Mouse (Mus musculus): ENCODE results near the gene Hoxc10. TPM values are rescaled to one million over a fixed set of nuclear protein-coding genes. Genes with fewer than 3 reads are reported as not detected.

Gene Hoxc10
- polyA plus RNA-seq, 1 experiment from 2014 or later: not detected

DNA sequence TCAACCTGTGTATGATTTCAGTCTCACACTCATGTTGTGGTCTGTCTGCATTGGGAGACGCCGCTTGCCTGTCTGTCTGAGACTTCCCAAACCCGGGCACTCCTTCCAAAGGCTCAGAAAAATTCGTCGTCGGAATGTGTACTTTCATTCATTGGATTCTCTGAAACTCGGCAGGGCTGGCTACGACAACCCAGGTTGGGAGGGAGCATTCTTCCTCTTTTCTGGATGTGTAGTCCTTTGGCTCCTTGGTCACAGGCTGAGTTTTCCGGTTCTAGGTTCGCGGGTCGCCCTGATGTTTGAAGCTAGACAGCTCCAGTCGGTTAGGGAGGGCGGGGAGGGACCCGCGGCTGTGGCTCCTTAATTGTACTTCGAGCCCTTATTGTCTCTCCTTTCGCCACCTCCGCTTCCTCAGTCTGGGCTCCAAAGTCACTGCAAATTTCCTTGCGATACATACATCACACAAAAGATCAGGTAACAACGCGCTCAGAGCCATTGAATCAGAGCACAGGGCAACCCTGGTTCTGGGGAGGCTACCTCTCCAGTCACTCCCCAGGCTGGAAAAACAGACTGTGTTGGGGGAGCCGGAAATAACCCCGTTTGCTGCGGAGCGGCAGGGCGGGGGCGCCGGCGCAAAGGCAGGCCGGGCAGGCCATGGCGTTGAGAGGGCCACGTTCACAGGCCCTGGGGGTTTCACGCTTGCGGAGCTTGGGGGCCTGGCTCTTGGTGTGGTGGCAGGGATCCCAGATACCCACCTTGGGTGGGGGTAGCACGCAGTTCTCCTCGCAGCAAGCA lies 10.2 kb downstream of the Hoxc10 start:
- WGBS: under 1% methylated on average over 37 of the region's 37 CpGs
- no peak for ATAC-seq (ENCODE audit: low FRiP score)
- H3K9ac ChIP-seq: no peak overlapping the region
- no peak overlapping the region for H3K4me3 ChIP-seq
- no peaks in the 10 kb centered on the region for H3K9me3 ChIP-seq
- no peak overlapping the region for H3K4me2 ChIP-seq
- peaks cover 100% of the 10 kb centered on the region for H3K27me3 ChIP-seq
- no peak overlapping the region for H3K27ac ChIP-seq
- H3K4me1 ChIP-seq (replicated peaks): peaks cover 4% of the 10 kb centered on the region; the same call in 1 of the 2 replicates
- no peaks in the 10 kb centered on the region for H3K36me3 ChIP-seq

DNA sequence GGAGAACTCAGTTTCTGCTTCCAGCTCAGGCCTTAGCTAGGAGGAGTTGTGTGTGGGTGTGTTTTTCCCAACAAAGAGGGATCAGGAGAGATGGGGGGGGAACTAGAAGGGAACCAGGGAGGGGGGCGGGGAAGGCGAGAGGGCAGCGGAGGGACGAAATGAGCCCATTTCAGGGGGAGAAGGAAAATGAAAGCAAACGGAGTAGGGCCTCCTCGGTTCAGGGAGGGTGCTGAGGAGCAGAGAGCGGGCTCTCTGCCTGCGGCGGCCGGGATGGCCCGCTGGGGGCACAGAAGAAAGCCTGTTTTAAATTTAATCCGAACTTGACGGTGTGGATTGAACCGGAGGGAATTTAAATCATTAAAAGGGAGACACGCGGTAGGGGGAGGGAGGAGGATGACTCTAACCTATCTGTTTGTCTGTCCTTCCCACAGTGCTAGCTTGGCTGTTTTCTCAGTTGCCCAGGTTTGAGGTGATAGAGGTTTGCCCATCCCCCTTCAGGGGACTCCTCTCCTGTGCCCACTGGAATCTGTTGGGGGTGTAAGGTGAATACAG lies 10.9 kb downstream of the Hoxc10 start:
- 2% methylated on average over 16 of the region's 16 CpGs for WGBS
- peaks cover 7% of the 10 kb centered on the region; the same call in 1 of the 2 replicates for H3K4me1 ChIP-seq (replicated peaks)
- no peak overlapping the region for H3K9ac ChIP-seq
- ATAC-seq (ENCODE audit: low FRiP score): no peak
- H3K4me3 ChIP-seq: no peak overlapping the region
- no peaks in the 10 kb centered on the region for H3K9me3 ChIP-seq
- no peak overlapping the region for H3K27ac ChIP-seq
- no peaks in the 10 kb centered on the region for H3K36me3 ChIP-seq
- no peak overlapping the region for H3K4me2 ChIP-seq
- H3K27me3 ChIP-seq: peaks cover 100% of the 10 kb centered on the region

DNA sequence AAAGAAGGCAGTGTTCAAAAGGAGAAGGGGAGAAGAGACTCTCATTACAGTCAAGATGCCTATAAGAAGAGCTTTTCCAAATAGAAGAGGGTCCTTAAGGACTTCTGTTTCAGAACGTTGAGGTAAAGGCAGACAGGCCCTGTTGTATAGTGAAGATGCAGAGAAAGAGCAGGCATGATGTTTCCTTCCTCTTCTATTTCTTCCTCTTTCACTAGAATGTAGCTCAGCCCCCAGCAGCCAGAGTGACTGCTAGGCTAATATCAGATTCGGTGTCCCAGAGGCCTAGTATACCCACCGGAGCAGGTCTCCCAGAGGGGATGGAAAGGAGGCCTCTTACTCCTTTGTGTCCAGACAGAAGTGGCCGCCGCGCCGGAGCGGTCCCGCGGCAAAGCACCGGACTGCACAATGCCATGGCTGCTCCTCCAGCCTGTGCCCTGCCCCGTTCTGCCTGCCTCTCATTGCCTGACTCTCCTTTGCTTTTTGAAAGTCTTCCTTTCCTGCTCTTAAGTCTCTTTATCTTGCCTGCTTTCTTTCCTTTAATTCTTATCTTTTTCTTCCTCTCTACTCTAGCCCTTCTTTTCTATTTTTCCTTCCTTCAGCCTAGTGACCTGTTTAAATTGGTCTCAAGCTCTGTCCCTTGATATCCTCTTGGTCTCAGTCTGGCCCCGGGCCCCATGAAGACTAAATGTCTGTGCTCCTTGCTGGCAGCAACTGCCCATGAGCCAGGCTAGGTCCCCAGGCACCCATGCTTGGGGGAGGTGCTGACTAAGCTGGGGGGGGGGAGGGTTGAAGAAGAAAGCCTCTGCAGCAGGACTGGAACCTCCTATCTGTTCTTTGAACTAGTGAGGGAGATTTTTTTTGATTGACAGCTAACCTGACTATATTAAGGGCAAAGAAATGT lies 12.3 kb downstream of the Hoxc10 start:
- H3K9me3 ChIP-seq: no peaks in the 10 kb centered on the region
- peaks cover 100% of the 10 kb centered on the region for H3K27me3 ChIP-seq
- WGBS: 1% methylated on average over 13 of the region's 13 CpGs
- H3K9ac ChIP-seq: no peak overlapping the region
- H3K36me3 ChIP-seq: no peaks in the 10 kb centered on the region
- H3K4me1 ChIP-seq (replicated peaks): peaks cover 7% of the 10 kb centered on the region; the same call in 1 of the 2 replicates
- no peak overlapping the region for H3K27ac ChIP-seq
- no peak overlapping the region for H3K4me3 ChIP-seq
- ATAC-seq (ENCODE audit: low FRiP score): no peak
- no peak overlapping the region for H3K4me2 ChIP-seq

DNA sequence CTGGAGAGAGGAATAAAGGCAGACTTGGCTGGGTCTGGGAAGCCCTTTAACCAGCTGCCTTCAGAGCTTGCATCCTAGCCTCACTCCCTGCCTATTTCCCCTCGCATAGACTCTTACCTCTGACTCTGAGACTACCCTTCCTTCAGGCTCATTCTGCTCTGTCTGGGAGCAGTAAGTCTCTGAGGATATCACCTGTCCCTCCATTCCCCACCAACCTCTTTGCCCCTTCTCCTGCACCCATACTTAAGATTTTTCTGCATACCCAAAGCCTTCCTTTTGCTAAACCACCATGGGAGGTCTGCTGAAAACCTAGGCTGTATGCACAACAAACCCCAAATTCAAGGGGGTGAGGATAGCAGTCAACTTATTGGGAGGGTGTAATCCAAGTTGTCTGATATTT lies 13.3 kb downstream of the Hoxc10 start:
- H3K9ac ChIP-seq: no peak overlapping the region
- H3K27me3 ChIP-seq: peaks cover 100% of the 10 kb centered on the region
- H3K36me3 ChIP-seq: no peaks in the 10 kb centered on the region
- no peak overlapping the region for H3K27ac ChIP-seq
- peaks cover 7% of the 10 kb centered on the region; the same call in 1 of the 2 replicates for H3K4me1 ChIP-seq (replicated peaks)
- H3K4me3 ChIP-seq: no peak overlapping the region
- H3K4me2 ChIP-seq: no peak overlapping the region
- no peak for ATAC-seq (ENCODE audit: low FRiP score)
- H3K9me3 ChIP-seq: no peaks in the 10 kb centered on the region
- 0% methylated on average over 1 of the region's 1 CpGs for WGBS

DNA sequence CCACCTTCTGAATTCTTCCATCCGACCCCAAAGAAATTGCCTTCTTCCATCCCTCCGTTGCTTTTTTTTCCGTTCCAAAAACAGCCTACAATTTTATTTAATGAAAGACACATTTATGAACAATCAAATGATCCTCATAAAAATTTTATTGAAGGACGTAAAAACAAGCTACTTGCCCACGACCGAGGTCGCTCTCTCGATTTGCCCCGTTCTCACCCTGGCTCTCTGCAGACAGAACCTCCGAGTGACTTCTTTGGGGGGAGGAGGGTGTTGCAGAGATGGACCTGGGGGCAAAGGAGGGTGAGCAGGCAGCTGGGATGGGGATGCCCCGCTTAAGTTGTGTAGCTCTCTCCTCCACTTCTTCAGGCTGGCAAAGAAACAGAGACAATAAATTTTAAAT lies 13.8 kb downstream of the Hoxc10 start:
- Histone ChIP-seq H3K27me3 (peaks cover 100% of the 10 kb centered on the region), H3K4me1 (replicated peaks) (peaks cover 7% of the 10 kb centered on the region; the same call in 1 of the 2 replicates), H3K36me3 (no peaks in the 10 kb centered on the region), H3K9ac (no peak overlapping the region), H3K4me2 (no peak overlapping the region), H3K9me3 (no peaks in the 10 kb centered on the region), H3K4me3 (no peak overlapping the region), H3K27ac (no peak overlapping the region)
- WGBS: 5% methylated on average over 11 of the region's 11 CpGs
- ATAC-seq (ENCODE audit: low FRiP score): no peak

DNA sequence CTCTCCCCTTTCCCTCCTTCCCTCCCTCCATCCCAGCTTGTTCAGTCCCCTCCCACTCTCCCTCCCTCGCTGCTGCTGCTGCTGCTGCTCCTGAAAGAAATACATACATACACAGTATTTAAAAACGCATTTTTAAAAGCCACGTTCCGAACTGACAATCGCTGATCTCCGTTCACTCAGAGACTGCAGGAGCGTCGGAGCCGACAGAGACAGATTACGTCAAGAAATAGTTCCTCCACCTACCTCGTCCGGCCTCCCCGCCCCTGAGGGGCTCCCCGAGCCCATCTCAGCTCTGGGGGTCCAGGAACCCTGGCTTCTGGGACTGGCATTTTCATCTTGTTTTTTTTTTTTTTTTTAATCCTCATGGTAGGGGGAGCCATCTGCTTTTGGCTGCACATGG lies 14.3 kb downstream of the Hoxc10 start:
- no peak overlapping the region for H3K9ac ChIP-seq
- H3K4me1 ChIP-seq (replicated peaks): peaks cover 7% of the 10 kb centered on the region; the same call in 1 of the 2 replicates
- 0% methylated on average over 14 of the region's 14 CpGs for WGBS
- no peaks in the 10 kb centered on the region for H3K36me3 ChIP-seq
- no peak overlapping the region for H3K27ac ChIP-seq
- ATAC-seq (ENCODE audit: low FRiP score): no peak
- no peaks in the 10 kb centered on the region for H3K9me3 ChIP-seq
- peak overlapping the region; percentile 14; the same call in 1 of the 2 replicates for H3K4me3 ChIP-seq
- H3K4me2 ChIP-seq: 0 out of 2 replicates have a peak overlapping the region, but pooled peaks have one; percentile 13
- peaks cover 100% of the 10 kb centered on the region for H3K27me3 ChIP-seq

DNA sequence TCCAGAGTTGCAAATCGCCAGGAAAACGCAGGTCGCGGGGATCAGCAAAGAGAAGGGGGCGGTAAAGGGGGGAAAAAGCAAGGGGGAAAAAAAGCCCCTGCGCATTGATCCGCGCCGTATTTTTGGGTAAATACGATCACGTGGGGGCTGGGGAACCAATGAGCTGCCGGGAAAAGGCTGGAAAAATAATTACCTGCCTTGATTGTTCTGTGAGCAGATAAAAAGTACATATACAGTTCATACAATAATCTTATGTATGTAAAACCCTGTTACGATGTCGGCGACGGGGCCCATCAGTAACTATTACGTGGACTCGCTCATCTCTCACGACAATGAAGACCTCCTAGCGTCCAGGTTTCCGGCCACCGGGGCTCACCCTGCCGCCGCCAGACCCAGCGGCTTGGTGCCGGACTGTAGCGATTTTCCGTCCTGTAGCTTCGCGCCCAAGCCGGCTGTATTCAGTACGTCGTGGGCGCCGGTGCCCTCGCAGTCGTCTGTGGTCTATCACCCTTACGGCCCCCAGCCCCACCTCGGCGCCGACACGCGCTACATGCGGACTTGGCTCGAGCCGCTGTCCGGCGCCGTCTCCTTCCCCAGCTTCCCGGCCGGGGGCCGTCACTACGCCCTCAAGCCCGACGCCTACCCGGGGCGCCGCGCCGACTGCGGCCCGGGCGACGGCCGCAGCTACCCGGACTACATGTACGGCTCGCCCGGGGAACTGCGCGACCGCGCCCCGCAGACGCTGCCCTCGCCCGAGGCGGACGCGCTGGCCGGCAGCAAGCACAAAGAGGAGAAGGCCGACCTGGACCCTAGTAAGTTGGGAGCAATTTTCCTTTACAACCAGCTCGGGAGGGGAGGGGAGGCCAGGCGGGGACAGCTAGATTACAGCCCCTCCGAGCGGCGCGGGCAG lies 15.0 kb downstream of the Hoxc10 start:
- WGBS: under 1% methylated on average over 88 of the region's 88 CpGs
- no peak for ATAC-seq (ENCODE audit: low FRiP score)
- no peak overlapping the region for H3K27ac ChIP-seq
- H3K9ac ChIP-seq: no peak overlapping the region
- no peaks in the 10 kb centered on the region for H3K9me3 ChIP-seq
- H3K27me3 ChIP-seq: peaks cover 100% of the 10 kb centered on the region
- peak overlapping the region; percentile 14; the same call in 1 of the 2 replicates for H3K4me3 ChIP-seq
- peak overlapping the region; percentile 33 for H3K4me2 ChIP-seq
- H3K36me3 ChIP-seq: no peaks in the 10 kb centered on the region
- peaks cover 7% of the 10 kb centered on the region; the same call in 1 of the 2 replicates for H3K4me1 ChIP-seq (replicated peaks)

DNA sequence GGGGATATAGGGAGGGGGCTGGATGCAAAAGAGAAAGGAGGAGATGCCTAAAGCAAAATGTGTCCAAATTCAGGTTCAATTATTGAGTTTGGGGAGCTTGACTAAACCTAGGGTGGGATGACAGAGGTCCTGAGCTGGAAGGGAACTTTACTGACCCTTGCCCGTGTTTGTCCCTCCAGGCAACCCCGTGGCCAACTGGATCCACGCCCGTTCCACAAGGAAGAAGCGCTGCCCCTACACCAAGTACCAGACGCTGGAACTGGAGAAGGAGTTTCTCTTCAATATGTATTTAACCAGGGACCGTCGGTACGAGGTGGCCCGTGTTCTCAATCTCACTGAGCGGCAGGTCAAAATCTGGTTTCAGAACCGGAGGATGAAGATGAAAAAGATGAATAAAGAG lies 17.1 kb downstream of the Hoxc10 start:
- Histone ChIP-seq H3K27me3 (peaks cover 100% of the 10 kb centered on the region), H3K9ac (no peak overlapping the region), H3K4me2 (no peak overlapping the region), H3K4me3 (no peak overlapping the region), H3K36me3 (no peaks in the 10 kb centered on the region), H3K9me3 (no peaks in the 10 kb centered on the region), H3K4me1 (replicated peaks) (peaks cover 7% of the 10 kb centered on the region; the same call in 1 of the 2 replicates), H3K27ac (no peak overlapping the region)
- under 1% methylated on average over 12 of the region's 12 CpGs for WGBS
- ATAC-seq (ENCODE audit: low FRiP score): no peak

DNA sequence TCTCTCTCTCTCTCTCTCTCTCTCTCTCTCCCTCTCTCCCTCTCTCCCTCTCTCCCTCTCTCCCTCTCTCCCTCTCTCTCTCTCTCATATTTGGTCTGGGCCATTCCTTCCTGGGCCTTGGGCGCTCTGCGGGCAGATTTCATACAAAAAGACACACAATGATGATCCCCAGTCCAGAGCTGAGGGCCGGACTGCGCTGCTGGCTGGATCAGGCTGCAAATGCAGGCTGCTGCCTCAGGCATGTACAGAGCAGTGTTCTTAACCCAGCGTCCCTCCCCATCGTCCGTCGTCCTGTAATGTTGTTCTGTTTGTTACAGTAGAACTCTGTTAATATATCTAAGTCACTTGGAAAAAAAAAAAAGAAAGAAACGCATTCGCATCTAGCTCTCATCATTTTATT lies 17.9 kb downstream of the Hoxc10 start:
- Histone ChIP-seq H3K36me3 (no peaks in the 10 kb centered on the region), H3K27me3 (peaks cover 100% of the 10 kb centered on the region), H3K27ac (no peak overlapping the region), H3K4me1 (replicated peaks) (peaks cover 7% of the 10 kb centered on the region; the same call in 1 of the 2 replicates), H3K9me3 (no peaks in the 10 kb centered on the region), H3K4me3 (no peak overlapping the region), H3K9ac (no peak overlapping the region), H3K4me2 (no peak overlapping the region)
- ATAC-seq (ENCODE audit: low FRiP score): no peak
- WGBS: 1% methylated on average over 10 of the region's 10 CpGs

DNA sequence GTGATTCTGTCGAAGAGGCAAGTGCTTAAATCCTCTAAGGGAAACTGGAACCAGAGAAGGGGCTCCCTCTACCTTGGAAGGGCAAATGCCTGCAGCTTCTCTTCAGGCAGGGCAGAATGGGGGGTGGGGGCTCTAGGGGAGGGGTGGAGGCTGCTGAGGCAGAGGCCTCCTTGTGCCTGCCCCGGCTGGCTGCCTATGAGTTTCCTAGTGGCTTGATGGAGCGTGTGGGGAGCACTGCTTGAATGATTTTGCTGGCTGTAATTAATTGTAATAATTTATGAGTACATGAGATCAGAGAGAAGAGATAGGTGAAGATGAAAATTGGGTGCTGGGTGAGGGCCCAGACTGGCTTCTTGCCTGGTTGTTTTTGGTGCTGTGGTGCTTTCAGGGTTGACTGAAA lies 18.3 kb downstream of the Hoxc10 start:
- Histone ChIP-seq H3K36me3 (no peaks in the 10 kb centered on the region), H3K4me1 (replicated peaks) (peaks cover 7% of the 10 kb centered on the region; the same call in 1 of the 2 replicates), H3K27me3 (peaks cover 100% of the 10 kb centered on the region), H3K9ac (no peak overlapping the region), H3K4me3 (no peak overlapping the region), H3K27ac (no peak overlapping the region), H3K9me3 (no peaks in the 10 kb centered on the region), H3K4me2 (no peak overlapping the region)
- WGBS: 7% methylated on average over 3 of the region's 3 CpGs
- no peak for ATAC-seq (ENCODE audit: low FRiP score)

DNA sequence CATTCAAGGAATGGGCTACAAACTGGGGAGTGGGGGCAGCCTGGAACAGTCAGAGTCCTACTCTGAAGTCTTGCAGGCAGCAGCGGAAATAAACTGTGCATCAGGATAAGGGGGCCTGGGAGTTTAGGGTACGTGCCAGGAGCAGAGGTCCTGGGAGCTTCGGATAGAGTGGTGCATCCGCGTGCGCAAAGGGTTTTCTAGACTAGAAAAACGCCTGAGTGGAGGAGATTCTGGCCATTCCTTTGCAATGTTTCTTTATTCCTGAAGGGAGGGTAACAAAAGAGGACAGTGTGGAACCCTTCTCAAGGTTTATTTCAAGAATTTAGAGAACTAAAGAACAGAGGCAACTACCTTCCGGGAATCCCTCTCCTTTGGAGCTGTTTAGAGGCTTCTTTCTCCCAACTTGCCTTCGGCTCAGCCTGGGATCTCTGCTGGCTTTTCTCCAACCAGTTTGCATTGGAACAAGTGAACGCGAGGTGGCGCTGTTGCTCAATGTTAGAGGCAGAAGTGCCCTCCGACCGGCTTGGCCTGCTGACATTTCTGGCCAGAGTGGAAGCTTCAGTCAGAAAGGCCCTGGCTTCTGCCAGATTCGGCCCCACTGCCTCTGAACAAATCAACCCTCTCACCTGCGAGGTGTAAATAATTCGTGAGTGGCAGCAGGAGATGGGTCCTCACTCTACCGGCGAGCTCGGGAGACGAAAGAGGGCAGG lies 20.7 kb downstream of the Hoxc10 start:
- peak; percentile 49; the same call in 1 of the 2 replicates for ATAC-seq (ENCODE audit: low FRiP score)
- H3K27me3 ChIP-seq: peaks cover 98% of the 10 kb centered on the region
- H3K4me3 ChIP-seq: no peak overlapping the region
- no peaks in the 10 kb centered on the region for H3K9me3 ChIP-seq
- H3K36me3 ChIP-seq: no peaks in the 10 kb centered on the region
- no peak overlapping the region for H3K4me2 ChIP-seq
- peaks cover 8% of the 10 kb centered on the region for H3K4me1 ChIP-seq (replicated peaks)
- WGBS: 3% methylated on average over 21 of the region's 21 CpGs
- no peak overlapping the region for H3K9ac ChIP-seq
- no peak overlapping the region for H3K27ac ChIP-seq

Data from hindbrain, embryonic 13.5 days (tissue).